Mouse (Mus musculus) neural tube, embryonic 14.5 days (tissue): ENCODE measurements around the gene Ube2l6. TPM values are rescaled to one million over a fixed set of nuclear protein-coding genes. Genes with fewer than 3 reads are reported as not detected.
A peak's percentile ranks its signal among the peaks of the same experiment; 100 is the strongest.

ENCODE experiments used
- ATAC-seq: fragments of 200-750 bp; cut with Nextera tagmentation; 2 replicates; pipeline ENCODE4 v1.8.0; 2017; ENCODE audit warnings: low read depth, mild to moderate bottlenecking, moderate TSS enrichment, moderate library complexity
- H3K27ac ChIP-seq: fragments of 300-500 bp; sonication (generic); 2 replicates; pipeline ENCODE4 v1.5.1; 2014; ENCODE audit warnings: low read depth, mild to moderate bottlenecking, control low read depth, low read length, moderate library complexity, mixed read lengths
- H3K27me3 ChIP-seq: fragments of 300-500 bp; sonication (generic); 2 replicates; pipeline ENCODE4 v1.6.1; 2014; ENCODE audit warnings: low read length; ENCODE audit not compliant: control insufficient read depth, insufficient read depth
- H3K36me3 ChIP-seq: fragments of 300-500 bp; sonication (generic); 2 replicates; pipeline ENCODE4 v1.6.1; 2014; ENCODE audit warnings: low read length, mixed read lengths; ENCODE audit not compliant: control insufficient read depth, insufficient read depth
- H3K4me1 ChIP-seq: fragments of 300-500 bp; sonication (generic); 2 replicates; pipeline ENCODE4 v1.6.1; 2014; ENCODE audit warnings: low read length; ENCODE audit not compliant: control insufficient read depth, insufficient read depth
- H3K4me2 ChIP-seq: fragments of 300-500 bp; sonication (generic); 2 replicates; pipeline ENCODE4 v1.6.1; 2014; ENCODE audit warnings: mild to moderate bottlenecking, low read depth, low read length, control low read depth
- H3K4me3 ChIP-seq: fragments of 300-500 bp; sonication (generic); 2 replicates; pipeline ENCODE4 v1.5.1; 2014; ENCODE audit warnings: low read depth, low read length, control low read depth, mixed read lengths
- H3K9ac ChIP-seq: fragments of 300-500 bp; sonication (generic); replicated peaks from 2 replicates; pipeline ENCODE4 v1.6.1; 2014; ENCODE audit warnings: low read depth, mild to moderate bottlenecking, control low read depth, low read length, mixed read lengths
- H3K9me3 ChIP-seq: fragments of 300-500 bp; sonication (generic); 2 replicates; pipeline ENCODE4 v1.6.1; 2016; ENCODE audit warnings: low read length; ENCODE audit not compliant: control insufficient read depth
- WGBS: fragments of 180-500 bp; shearing (Covaris S2); extraction: QIAGEN DNeasy Blood & Tissue Kit; methylation state at CpG from one replicate; pipeline ENCODE4 v1.1.7; 2014; 5-methylcytosine and 5-hydroxymethylcytosine counted together
- polyA plus RNA-seq: library from polyadenylated mRNA; unstranded; fragments of >200 nt; fragmentation: Nextera tagmentation; extraction: Ambion mirVana; gene quantifications from 2 replicates; pipeline ENCODE4 v1.2.1, GENCODE M21; 2014

Ube2l6 gene
- polyA plus RNA-seq, 1 experiment from 2014 or later = 16.3 TPM

DNA sequence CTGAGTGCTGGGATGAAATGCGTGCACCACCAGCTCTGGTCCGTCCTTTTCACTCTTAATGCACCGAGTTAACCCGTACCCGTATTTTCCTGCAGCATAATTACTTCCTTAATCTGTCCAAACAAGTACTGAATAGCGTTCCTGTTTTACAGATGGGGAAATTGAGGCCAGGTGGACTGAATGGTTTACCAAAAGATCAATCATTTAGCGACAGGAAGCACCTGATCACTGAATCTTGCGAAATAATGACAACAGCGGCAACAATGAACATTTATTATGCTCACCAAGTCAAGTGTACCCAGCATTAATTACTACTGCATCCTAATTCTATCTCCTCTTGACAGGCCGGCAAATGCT is 39.9 kb downstream of the Ube2l6 start, which contains the start of gene Slc43a1:
Gene Slc43a1, plus strand, starts transcription at position 258 of the 357 bp plus-strand sequence.
- H3K9ac ChIP-seq = peak within 1 kb of the TSS; percentile 25; the same call in 1 of the 2 replicates
- H3K27me3 ChIP-seq = peaks cover 27% of the 10 kb centered on the region; the same call in 1 of the 2 replicates
- peaks cover 15% of the 10 kb centered on the region for H3K4me1 ChIP-seq
- WGBS = 17% methylated on average over 10 of the region's 10 CpGs
- no peaks in the 10 kb centered on the region for H3K36me3 ChIP-seq
- no peaks in the 10 kb centered on the region for H3K9me3 ChIP-seq
- peak within 1 kb of the TSS; percentile 48 for H3K4me3 ChIP-seq
- H3K27ac ChIP-seq = no peak within 1 kb of the TSS
- ATAC-seq = no peak
- peak within 1 kb of the TSS; percentile 96 for H3K4me2 ChIP-seq

DNA sequence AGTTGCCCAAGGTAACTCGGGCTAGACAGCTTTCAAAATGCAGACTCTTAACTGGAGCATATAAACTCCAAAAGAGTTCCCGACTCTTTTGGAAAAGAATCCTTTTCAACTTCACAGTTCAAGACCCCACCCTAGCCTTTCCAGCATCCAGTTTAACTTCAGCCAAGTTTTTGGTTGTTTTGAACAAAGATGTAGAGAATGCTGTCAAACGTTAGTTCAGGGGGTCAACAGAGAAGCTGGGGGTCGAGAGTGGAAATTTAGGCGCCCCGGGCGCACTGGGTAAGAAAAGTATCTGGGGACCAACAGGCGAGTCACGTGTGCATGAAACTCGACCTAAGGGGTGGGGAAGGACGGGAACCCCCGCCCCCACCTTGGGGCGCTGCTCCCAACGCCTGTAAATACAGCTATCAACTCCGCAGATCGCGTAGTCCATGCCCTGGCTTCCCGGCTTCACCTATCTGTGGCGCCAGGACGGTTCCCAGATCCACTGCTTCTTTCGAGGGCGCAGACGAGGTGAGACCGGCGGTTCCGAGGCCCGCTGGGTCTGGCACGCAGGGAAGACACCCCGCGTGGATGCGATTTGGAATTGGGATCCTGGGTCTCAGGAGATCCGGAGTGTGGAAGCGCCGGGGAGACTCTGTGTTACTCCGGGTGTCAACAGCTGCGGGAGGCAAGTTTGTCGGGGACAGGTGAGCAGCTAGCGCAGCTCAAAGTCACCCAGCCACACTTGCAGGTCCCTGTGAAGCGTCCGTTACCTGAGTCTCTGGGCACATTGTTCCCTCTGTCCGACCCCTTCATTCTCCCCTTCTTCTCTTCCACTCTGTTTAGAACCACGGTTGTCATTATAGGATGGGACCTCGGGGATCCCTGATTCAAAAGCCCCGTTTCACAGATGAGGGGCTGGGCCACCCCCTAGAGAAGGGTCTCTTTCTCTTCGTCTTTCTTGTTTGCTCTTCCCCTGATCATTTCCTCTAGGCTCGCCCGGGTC is 40.7 kb downstream of the Ube2l6 start:
- Histone ChIP-seq H3K4me2 (peak overlapping the region; percentile 96), H3K4me1 (peaks cover 15% of the 10 kb centered on the region), H3K27me3 (peaks cover 27% of the 10 kb centered on the region; the same call in 1 of the 2 replicates), H3K9me3 (no peaks in the 10 kb centered on the region), H3K9ac (peak overlapping the region; percentile 25), H3K4me3 (peak overlapping the region; percentile 48), H3K36me3 (no peaks in the 10 kb centered on the region), H3K27ac (no peak overlapping the region)
- under 1% methylated on average over 47 of the region's 47 CpGs for WGBS
- peak; percentile 1; the same call in 1 of the 2 replicates for ATAC-seq

DNA sequence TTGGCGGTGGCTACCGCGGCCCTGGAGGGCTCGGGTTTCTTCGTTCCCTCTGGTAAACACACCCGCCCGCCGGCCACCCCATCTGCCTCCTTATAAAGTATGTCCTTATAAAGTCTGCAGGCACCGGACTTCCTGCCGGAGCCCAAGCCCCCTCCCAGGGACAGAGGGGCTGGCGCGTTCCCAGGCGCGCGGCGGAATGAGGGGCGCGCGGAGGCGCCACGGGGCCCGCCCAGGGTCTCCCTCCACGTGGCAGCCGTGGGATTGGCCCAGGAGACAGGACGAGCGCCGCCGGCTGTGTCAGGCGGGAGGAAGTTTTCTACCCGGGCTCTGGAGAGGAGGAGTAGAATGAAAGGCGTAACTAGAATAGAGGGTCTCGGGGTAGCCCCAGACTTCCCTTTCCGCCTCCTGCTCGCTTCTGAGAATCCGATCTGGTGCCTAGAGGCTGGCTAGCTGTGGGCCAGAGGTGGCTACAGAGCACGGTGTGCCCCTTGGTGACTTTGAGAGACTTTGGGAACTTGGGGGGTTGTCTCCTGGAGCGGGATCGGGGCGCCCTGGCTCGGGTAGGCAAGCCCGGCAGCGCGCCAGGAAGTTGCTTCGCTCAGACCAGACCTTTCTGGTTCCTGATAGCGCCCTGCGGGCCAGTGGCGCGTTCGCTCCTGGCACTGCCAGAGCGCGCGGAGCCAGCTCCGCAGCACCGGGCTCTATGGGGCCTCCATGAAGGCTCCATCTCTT is 41.6 kb downstream of the Ube2l6 start:
- Histone ChIP-seq H3K9ac (peak overlapping the region; percentile 25), H3K4me3 (peak overlapping the region; percentile 48), H3K4me1 (peaks cover 15% of the 10 kb centered on the region), H3K9me3 (no peaks in the 10 kb centered on the region), H3K36me3 (no peaks in the 10 kb centered on the region), H3K27ac (no peak overlapping the region), H3K27me3 (peaks cover 27% of the 10 kb centered on the region; the same call in 1 of the 2 replicates), H3K4me2 (peak overlapping the region; percentile 96)
- WGBS = under 1% methylated on average over 50 of the region's 54 CpGs
- peak; percentile 85 for ATAC-seq

DNA sequence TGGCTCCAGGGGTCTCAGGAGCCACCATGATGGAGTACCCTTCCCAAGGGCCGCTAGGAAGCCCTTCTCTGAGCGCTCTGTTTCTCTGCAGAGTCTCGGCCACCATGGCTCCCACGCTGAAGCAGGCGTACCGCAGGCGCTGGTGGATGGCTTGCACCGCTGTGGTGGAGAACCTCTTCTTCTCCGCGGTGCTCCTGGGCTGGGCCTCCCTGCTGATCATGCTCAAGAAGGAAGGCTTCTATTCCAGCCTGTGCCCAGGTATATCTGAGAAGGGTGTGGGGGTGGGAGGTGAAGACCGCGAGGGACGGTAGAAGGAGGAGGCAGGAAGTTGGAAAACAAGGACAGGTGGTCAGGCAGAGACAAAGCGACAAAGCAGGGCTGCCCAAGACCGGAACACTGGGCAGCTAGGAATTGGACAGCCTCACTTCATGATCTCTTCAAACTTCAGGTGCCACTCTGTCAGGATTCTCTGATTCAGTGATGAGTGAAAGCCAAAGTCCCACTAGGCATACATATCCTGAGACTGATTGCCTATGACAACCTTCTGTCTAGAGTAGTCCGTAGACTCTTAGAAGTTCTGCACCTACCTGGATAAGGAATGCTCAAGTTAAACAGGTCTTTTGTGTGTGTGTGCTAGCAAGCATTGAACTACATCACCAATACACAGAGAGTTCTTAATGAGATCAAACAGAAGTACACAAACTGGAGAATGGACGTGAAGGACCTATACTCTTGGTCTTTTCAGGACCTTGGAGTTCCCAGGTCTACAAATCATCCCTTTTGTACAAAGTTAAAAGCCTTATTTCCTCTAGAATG is 42.3 kb downstream of the Ube2l6 start:
- H3K27me3 ChIP-seq = peaks cover 27% of the 10 kb centered on the region; the same call in 1 of the 2 replicates
- H3K4me2 ChIP-seq = peak overlapping the region; percentile 96
- ATAC-seq = peak; percentile 35; the same call in 1 of the 2 replicates
- H3K4me1 ChIP-seq = peaks cover 15% of the 10 kb centered on the region
- no peaks in the 10 kb centered on the region for H3K9me3 ChIP-seq
- H3K4me3 ChIP-seq = peak overlapping the region; percentile 48
- 8% methylated on average over 17 of the region's 17 CpGs for WGBS
- H3K36me3 ChIP-seq = no peaks in the 10 kb centered on the region
- peak overlapping the region; percentile 25 for H3K9ac ChIP-seq
- H3K27ac ChIP-seq = no peak overlapping the region

DNA sequence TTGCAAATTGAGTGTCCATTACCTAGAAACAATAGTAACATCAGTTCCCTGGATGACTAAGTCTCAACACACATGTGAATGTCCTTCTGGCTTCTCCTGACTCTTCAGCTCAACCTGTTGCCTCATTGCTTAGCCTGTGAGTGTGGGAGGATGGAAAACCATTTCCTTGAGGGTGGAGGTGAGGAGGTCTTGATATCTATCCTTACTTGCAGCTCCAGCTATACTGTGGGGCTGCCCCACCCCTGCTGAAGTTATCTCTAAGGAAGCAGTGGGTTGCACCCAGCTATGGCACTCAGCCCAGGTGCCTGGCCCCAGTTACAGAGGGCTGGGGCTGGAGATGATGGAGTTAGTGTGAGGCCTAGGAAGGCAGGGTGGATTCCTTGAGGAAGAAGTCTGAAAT is 43.3 kb downstream of the Ube2l6 start:
- Histone ChIP-seq H3K4me3 (no peak overlapping the region), H3K4me1 (peaks cover 15% of the 10 kb centered on the region)

DNA sequence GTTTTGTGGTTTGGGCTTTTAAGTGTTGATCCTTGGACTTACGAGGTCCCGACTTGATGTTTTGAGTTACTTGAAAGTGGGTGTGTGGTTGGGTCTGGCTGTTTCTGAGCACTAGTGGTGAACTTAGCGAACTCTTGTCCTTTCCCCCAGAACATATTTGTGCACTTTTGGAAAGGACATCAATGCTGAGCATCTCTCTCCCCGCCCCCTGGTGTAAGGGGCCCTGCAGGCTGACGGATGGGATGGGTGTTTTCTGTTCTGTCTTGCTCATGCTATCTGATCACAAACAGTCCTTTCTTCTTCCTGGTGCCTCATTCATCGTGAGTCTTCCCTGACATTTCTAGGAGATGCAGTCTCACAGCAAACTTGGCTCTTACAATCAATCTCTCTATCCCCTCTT is 45.0 kb downstream of the Ube2l6 start:
- ATAC-seq = no peak
- 86% methylated on average over 6 of the region's 6 CpGs for WGBS
- Histone ChIP-seq H3K27ac (no peak overlapping the region), H3K4me2 (no peak overlapping the region), H3K4me1 (peaks cover 15% of the 10 kb centered on the region), H3K27me3 (peaks cover 17% of the 10 kb centered on the region; the same call in 1 of the 2 replicates), H3K4me3 (no peak overlapping the region), H3K36me3 (no peaks in the 10 kb centered on the region), H3K9ac (no peak overlapping the region), H3K9me3 (no peaks in the 10 kb centered on the region)

More for the DNA sequence above, 43.3 kb downstream of the Ube2l6 start:
- Histone ChIP-seq H3K4me2 (no peak overlapping the region), H3K27me3 (peaks cover 27% of the 10 kb centered on the region; the same call in 1 of the 2 replicates), H3K27ac (no peak overlapping the region), H3K9me3 (no peaks in the 10 kb centered on the region), H3K36me3 (no peaks in the 10 kb centered on the region), H3K9ac (no peak overlapping the region)
- ATAC-seq = no peak

DNA sequence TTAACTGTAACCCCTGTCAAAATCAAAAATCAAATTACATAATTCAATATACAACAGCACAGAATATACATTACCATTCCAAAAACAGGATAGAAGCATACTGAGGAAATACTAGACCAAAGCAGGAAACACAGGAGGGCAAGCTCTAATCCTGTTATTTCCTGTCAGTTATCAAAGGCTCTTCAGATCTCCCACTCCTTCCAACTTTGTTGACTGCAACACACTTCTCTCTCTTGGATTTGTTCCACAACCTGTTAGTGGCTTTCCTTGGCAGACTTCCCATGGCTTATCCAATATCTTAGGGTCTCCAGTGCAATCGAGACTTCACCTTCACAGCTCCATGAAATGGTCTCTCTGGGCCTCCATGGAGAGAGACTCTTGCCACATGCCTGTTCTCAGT is 46.6 kb downstream of the Ube2l6 start:
- Histone ChIP-seq H3K27ac (no peak overlapping the region), H3K27me3 (peaks cover 9% of the 10 kb centered on the region; the same call in 1 of the 2 replicates), H3K4me3 (no peak overlapping the region), H3K4me1 (peaks cover 5% of the 10 kb centered on the region; the same call in 1 of the 2 replicates), H3K36me3 (no peaks in the 10 kb centered on the region), H3K4me2 (no peak overlapping the region), H3K9me3 (no peaks in the 10 kb centered on the region), H3K9ac (no peak overlapping the region)
- ATAC-seq = no peak
- WGBS = 79% methylated on average over 1 of the region's 1 CpGs

DNA sequence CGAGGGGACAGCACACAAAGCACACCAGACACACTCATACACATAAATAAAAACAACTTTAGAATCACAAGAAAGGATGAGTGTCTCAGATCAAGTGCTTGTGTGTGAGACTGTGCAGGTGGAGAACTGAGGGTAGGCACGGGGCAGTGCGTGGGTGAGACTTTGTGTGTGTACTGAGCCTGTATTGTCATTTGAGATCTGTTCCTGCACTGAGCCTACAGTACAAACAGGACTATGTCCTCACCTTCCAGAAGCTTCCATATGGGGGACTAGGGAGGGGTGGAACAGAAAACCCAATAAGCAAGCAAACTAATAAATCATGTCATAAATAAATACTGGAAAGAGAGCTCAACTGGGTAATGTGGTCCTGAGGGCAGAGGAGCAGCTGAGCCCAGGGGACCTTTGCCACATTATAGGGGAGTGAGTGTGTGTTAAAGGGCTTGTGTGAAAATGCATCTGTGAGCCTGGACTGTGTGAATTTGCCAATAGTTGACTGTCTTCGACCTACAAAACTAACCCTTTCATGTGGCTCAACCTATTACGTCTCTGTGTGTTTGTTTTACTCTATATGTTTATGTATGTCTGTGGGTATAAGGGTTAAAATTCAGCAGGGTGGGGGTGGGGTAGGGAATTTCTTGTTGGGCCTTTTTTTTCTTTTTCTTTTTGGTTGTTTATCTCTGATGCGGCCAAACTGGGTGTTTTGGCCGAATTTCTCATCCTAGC is 51.9 kb downstream of the Ube2l6 start:
- Histone ChIP-seq H3K4me1 (no peaks in the 10 kb centered on the region), H3K4me3 (no peak overlapping the region), H3K27ac (no peak overlapping the region), H3K36me3 (no peaks in the 10 kb centered on the region), H3K9me3 (no peaks in the 10 kb centered on the region), H3K4me2 (no peak overlapping the region), H3K9ac (no peak overlapping the region), H3K27me3 (no peaks in the 10 kb centered on the region)
- 57% methylated on average over 7 of the region's 7 CpGs for WGBS
- no peak for ATAC-seq
